Mouse (Mus musculus) inflammation-experienced regulatory T-cells, adult 6 months (primary cell): ENCODE data around the gene Tapt1. TPM values are rescaled to one million over a fixed set of nuclear protein-coding genes. Genes with fewer than 3 reads are reported as not detected.

Experiments used
- polyA plus RNA-seq, 3 experiments: library from polyadenylated mRNA; unstranded; fragments of 100-300 nt; shearing (Covaris generic); gene quantifications; one replicate each; pipeline ENCODE4 v1.2.1; 2017

The Tapt1 gene
- polyA plus RNA-seq, 3 experiments from 2014 or later = 9.4 to 17.1 (median 15.0) TPM

Other genes starting within 250 kb of the Tapt1 start
- not detected for gene Fgfbp1, start 244.8 kb downstream of the Tapt1 start, polyA plus RNA-seq
- gene Prom1, start 124.6 kb downstream of the Tapt1 start, polyA plus RNA-seq = under 1 TPM in 1 of 3 experiments, not detected in 2; 0.58 TPM